Mouse (Mus musculus): ENCODE results near the gene Wdr70.

Wdr70 gene

DNA sequence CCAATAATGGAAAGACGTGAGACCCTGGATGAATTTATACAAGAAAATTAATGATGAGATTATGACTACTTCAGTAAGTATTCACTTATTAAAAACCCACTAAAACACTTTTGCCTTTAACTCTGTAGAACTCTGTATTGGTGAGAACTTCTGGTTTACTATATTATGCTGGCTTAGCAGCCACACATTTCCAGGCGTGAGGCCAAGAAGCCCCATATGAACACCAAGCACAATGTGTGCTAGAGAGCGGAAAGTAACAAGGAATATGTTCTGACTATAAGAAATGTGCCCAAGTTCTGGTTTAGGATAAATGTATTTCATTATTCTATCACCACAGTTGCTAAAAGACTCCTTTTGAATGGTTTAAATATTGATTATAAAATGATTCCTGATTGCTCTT lies 68.4 kb downstream of the Wdr70 start:
- DNase-seq (ENCODE audit: low spot score) = no peak

DNA sequence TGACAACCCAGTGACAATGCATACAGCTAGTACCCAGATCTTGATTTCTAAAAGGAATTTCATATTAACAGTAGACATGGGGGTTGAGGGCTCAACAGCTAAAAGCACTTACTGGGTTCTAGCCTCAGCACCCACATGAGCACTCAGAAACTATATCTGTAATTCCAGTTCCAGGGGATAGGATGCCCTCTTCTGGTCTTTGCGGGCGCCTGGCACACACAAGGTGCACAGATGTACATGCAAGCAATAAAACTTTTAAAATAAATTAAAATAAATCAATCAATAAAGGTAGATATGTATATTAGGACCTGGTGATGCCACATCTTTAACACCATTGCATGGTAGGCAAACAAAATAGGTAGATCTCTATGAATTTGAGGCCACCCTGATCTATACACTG lies 71.5 kb downstream of the Wdr70 start:
- no peak for DNase-seq (ENCODE audit: low spot score)

DNA sequence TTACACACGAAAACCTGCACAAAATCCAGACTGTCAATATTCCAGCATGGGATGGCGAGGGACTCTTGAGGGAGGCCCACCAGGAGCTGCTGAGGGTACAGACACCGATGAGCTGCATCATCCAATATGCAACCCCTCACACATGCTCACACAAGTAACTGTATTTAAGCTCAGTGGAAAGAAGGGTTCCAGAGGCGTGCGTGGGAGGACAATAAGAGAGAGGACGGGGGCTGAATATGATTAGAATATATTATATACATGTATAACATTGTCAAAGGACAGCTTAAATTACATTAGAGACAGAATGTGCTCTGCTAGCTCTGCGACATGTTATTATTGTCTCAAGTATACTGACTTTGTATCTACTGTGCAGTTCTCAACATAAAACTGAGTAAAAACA lies 87.6 kb downstream of the Wdr70 start:
- DNase-seq (ENCODE audit: low spot score) = no peak

DNA sequence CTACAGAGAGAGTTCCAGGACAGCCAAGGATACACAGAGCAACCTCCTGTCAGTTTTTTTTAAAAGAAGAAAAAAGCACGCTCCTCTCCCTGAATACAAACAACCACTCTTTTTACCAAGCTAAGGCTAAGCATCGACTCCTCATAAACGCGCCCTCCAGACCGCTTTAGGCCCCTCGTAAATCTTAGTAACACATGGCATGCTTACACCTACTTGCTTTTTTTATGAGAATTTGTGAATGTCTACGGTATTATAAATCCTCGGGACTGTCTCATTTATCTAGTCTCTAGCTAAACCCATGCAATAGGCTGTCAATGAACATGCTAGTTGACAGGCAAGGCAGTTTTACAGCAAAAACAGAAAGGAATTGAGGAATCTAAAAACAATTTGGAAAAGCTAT lies 91.6 kb downstream of the Wdr70 start:
- no peak for DNase-seq (ENCODE audit: low spot score)

DNA sequence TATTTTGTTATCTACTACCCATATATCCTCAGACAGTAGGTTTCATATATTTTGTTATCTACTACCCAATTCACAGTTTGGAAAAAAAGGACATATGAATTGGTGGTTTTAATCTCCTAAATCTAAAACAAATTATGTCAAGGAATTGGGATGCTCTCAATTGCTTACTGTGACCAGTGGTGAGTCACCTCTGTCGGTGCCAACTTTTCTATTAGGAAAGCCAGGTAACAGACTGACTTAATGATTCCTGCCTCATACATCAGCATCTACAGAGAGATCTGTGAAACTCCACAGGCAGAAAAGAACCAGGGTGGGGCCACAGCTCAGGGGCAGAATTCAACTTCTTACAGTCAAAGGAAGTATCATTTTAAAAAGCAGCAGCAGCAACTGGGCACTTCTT lies 93.0 kb downstream of the Wdr70 start:
- no peak for DNase-seq (ENCODE audit: low spot score)

DNA sequence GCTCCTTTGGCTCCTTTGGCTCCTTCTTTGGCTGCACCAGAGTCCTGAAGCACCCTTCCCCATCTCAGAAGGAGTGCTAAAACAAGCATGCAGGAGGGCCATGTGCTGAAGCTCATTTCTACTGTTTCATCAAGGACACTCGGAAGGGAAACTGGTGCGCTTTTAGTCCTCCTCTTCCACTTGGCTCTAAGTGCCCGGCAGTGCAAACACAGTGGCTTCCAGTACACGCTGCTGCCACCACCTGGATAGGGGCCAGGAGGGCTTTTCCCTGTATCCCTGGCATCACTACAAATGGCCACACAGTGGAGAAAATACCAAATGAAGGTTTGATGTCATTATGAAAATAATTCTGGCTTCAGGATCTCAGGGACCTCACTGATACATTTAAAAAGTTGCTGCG lies 93.5 kb downstream of the Wdr70 start:
- no peak for DNase-seq (ENCODE audit: low spot score)

DNA sequence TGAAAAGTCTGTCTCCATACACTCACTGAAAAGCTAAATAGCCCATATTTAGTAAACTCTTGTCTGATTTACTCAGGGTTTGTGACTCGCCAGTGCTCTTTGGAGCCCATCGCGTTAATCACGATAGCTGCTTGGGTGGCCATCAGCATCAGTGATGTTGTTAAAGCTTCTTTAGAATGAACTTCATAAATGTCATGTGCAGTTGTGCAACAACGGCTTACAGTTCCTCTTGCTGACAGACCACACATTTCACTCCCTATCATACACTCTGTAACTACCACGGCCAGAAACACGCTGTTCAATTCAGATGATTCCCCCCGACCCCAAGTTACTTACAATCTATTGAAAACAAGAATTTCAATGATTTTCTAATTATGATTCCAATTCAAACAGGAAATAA lies 95.2 kb downstream of the Wdr70 start:
- DNase-seq (ENCODE audit: low spot score) = no peak

DNA sequence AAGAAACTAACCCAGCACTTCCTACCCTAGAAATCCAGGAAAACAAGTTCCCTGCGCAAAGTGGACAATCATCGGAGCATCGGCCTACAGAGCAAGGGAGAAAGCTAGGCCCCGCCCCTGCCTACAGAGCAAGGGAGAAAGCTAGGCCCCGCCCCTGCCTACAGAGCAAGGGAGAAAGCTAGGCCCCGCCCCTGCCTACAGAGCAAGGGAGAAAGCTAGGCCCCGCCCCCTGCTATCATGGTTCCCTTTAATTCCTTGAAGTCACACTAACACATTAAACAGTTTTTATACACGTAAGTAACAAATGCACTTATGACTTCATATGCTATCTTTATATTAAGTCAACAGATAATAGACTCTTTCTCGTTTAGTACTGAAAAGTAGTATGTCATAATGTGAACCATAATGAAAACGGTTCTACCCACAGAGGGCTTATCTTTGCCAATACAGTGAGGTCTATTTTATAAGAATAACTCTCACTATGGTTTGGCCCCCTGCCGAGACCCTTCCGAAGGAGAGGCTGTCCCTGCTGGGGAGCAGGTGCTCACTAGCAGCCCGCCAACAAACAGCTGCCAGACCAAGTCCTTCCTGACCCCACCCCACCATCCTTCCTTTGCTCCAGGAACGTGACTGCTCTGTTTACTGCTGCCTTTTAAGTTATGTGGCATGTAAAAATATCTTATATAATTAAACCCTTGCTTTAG lies 100.0 kb downstream of the Wdr70 start:
- DNase-seq (ENCODE audit: low spot score) = no peak

DNA sequence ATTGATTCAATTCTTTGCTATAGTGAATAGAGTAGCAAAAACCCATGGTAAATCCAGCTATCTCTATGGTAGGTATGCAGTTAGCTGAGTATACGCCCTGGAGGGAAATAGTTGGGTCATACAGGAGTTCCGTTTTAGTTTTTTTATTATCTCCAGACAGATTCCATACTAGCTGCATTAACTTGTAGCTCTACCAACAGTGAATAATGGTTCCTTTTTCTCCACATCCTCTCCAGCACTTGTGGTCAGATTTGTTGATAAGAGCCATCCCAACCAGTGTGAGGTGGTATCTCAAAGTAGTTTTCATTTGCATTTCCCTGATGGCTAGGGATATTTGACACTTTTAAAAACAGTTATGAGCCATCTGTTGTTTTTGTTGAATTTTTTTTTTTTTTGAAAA lies 100.9 kb downstream of the Wdr70 start:
- DNase-seq (ENCODE audit: low spot score) = no peak

DNA sequence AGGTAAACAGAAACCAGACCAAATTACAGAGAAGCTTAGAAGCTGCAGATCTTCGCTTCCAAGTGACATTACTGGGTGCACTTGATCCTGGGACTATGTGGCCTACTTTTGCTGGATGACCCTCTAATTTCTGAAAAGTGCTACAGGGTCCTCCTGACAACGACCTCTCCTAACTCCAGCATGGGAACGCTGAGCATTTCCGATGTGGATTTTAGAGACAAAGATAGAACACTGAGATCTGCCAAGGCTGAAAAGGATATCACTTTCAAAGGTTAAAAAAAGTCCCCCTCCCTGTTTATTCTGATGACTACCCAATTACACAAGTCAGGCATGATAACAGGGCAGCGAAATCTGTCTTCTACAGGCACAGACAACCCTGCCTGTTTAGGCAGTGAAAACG lies 105.3 kb downstream of the Wdr70 start:
- DNase-seq (ENCODE audit: low spot score) = no peak

DNA sequence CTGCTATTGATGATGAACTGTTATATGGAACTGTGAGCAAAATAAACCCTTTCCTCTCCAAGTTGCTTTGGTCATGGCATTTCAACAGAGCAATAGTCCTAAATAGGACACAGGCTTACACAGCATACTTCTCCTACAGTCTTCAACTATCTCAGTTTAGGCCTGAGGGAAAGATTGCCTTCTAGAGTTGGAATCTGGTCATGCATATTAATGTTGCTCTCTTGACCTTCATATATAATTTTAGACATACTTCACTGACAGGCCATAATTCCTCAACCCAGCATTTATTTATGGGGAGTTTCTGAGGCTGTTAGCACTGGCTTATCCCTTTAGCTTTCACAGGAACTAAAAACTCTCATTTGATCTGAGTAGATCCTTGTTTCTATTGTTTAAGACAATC lies 108.9 kb downstream of the Wdr70 start:
- DNase-seq (ENCODE audit: low spot score) = no peak

DNA sequence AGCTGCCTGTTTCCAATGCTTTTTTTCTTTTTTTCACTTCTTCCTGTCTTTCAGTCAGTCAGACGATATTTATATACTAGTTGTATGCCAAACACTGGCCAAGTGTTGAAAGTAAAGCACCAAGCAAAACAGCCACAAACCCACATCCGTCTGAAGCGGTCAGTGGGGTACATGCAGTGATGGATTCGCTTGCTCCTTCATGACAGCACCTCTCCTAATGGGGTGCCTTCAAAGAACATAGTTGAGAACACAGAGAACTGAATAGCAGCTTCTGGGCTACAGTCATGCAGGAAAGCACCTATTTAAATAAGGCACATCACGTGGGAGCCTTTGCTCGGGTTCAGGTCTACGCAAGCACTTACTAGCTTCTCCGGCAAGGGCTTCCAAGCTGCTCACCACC lies 111.6 kb downstream of the Wdr70 start:
- no peak for DNase-seq (ENCODE audit: low spot score)

DNA sequence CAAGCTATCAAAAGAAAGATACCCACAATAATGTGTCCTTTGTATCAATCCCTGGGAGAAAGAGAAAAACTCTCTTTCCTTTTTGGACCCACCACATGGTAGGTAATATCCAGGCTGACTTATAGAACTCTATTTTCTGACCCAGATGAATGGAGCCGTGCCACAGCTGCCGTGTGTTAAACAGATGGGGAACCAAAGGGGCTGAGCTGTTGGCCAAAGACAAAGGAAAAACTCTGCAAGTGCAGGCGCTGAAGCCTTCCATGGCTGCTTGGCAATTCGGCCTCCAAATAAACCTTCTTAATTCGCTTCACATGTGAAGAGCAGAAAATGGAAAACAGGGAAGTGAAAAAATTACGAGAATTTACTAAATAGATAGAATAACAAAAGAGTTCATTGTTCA lies 112.7 kb downstream of the Wdr70 start:
- peak; percentile 48 for DNase-seq (ENCODE audit: low spot score)

DNA sequence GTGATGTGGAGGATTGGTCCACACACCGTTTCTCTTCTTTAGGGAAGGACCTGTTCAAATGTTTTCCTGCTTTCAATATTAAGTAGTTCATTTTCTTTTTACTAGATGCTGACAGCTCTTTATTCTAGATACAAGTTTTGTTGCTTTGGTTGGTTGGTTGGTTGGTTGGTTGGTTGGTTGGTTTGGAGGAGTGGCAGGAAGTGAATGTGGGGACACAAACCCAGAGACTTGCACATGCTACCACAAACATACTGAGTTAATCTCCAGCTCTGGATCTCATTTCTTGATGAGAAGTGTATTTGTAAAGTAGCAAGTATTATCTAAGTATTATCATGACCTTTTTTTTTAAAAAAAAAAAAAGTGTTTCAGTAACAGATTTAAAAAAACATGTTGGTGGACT lies 120.4 kb downstream of the Wdr70 start:
- no peak for DNase-seq (ENCODE audit: low spot score)

DNA sequence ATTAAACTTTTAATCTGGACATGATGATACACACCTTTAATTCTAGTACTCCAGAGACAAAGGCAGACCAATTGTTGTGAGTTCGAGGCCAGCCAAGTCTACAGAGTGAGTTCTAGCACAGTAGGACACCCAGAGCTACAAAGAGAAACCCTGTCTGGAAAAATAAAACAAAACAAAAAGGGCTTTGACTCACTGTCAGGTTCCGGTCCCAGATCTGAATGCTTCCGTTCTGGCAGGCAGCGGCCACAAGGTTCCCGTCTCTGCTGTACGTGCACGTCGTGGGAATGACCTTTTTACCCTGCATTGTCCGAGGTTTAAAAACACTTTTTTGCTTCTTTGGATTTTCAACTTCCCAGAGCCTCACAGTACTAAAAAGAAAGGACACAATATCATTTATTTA lies 122.2 kb downstream of the Wdr70 start:
- peak; percentile 16 for DNase-seq (ENCODE audit: low spot score)

DNA sequence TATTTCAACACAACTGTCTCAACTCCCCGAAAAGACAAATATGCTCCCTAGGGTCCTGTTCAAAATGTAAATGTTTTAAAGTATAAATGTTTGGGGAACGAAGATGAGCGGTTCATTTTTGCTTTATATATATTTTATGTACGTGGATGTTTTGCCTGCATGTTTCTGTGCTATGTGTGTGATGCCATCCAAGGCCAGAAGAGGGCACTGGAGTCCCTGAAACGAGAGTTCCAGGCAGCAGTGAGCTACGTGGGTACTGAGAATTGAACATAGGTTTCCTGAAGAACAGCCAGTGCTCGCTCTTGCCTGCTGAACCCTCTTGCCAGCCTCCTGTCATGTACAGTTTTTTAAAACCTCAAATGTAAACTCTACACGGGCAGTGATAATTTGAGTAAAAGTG lies 124.6 kb downstream of the Wdr70 start:
- no peak for DNase-seq (ENCODE audit: low spot score)

DNA sequence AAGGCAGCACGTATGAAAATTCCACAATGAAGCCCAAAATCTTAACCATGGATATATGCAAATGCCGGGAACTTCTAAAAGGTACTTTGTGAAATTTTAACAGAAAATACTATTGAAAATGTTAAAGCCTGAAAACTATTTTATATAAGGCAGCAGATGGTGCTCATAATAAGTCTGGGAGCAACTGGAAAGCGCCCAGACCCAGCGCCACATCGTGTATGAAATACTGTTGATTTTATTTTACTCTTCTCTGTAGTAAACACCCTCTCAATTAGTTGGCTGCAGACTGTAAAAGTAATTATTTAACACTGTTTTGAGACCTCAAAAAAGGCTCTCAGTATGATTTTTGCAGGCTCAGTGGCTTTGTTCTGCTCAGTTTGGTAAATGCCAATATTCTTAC lies 126.5 kb downstream of the Wdr70 start:
- DNase-seq (ENCODE audit: low spot score) = no peak

DNA sequence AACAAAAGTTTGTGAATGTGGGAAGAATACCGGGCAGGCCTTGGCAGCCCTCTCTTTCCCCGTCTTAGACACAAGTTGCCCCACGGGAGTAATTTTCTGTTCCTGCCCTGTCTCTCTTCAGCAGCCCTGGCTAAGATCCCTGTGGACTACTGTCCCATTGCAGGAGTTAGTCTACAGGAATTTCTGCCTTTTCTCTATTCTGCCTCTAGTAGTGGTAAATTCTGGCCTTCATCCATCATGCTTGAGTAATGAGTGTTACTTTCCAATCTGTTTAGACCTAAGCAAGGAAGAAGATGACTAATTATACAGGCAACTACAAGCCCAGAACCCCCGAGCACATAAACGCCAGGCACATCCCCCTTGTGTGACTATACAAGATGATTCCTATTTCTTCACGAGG lies 136.2 kb downstream of the Wdr70 start:
- DNase-seq (ENCODE audit: low spot score) = no peak

DNA sequence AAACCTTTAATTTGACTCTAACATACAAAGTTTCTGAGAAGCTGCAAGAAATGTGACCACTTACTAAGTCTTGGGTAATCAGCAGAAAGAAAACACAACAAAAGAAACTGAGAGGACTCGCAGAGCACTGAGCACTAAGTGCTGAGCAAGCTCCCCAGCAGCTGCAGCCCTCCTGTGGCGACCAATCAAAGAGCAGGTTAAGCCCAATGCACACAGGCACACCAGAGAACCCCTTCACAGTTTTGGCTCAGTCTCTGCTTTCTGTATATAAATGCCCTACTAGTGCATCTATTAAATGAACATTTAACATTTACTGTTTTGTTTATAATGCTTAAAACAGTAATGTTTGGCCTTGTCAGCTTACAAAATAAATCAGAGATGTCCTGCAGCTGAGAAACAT lies 137.5 kb downstream of the Wdr70 start:
- DNase-seq (ENCODE audit: low spot score) = no peak

DNA sequence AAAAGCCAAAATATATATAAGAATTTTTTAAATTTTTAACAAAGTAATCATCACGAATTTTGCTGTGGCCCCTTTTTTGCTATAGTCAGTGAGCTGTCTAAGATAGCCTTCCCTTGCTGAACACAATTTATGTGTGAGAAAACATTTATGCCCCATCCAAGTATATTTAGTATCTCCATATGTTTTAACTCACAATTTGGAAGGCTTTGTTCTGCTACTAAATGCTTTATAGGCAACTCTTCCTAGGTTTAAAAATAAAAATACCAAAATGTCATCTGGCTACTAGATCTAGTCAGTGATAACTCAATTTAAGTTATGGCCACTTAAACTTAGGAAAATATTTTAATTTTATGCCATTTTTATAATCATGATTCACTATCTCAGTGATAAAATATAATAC lies 142.1 kb downstream of the Wdr70 start:
- no peak for DNase-seq (ENCODE audit: low spot score)

DNA sequence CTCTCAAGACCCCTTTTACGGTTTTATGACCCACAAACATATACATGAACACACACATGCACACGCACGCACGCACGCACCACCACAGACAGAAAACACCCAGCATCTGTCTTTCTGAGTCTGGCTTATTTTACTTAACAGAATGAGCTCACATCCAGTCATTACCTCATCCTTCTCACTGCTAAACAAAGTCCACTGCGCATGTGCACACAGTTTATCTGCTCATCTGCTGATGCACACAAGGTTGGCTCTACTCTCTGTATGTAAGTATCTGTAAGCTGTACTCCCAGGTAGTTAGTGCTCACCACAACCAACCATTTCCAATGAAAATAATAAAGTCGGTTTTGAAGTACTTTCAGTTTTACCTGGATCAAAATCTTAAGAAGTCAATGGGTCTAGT lies 148.4 kb downstream of the Wdr70 start:
- DNase-seq (ENCODE audit: low spot score) = no peak

DNA sequence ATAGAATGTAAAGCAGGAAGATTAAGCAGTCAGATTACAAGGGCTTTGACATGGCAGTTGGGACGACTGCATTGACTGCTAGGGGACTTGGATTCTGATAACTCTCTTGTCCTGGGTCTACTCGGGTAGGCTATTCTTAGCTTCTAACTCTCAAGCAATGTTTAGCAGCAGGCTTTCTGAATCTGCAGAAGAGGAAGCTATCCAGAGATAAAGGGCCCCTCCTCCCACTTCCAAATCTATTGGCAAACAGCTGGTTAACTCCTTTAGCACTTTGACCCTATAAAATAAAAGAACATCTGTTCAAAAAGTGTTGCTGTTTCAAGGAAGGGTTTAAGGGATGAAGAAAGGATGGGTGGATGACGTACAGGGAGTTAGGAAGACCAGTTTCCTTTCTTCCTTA lies 157.3 kb downstream of the Wdr70 start:
- no peak for DNase-seq (ENCODE audit: low spot score)

DNA sequence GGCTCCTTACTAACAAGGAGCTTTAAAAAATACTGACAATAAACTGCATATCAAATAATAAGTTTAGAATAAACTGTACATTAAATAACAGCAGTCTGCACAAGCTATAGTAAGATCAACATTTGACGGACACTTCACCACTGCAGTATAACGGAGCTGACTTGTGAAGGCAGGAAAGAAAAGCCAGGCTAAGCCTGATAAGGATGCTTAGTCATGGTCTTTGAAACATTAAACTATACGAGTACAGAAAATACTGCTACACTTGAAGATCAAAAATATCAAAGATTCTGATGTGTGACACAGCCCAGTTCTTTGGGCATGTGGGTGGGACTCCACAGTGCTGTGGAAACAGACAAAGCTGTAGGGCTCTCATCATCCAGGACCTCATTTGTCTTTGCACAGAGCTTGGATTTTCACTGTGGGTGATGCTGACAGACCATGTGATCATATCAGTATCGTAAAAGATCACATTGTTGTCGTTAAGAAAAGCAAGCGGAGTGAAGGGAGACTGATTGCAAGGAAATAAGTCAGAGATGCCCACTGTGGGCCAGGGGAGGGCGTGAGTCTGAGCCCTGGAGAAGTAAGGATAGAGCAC lies 163.3 kb downstream of the Wdr70 start:
- no peak for DNase-seq (ENCODE audit: low spot score)

DNA sequence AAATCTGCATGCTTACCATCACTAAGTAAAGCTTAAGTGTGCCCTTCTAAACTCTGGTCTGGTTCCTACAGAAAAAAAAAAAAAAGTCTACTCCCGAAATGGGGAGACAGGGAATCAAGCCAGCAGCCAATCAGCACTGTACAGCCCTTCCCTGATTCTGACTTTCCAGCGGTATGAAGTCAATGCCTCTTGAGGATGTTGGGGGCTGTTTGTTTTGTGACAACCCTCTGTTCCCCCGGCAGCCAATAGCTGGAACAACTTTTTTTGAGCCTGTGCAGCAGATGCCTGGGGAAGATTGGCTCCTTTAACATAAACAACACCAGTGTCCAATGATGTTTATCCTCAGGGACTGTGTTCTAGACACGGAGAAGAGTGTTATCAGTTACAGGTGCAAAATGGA lies 164.4 kb downstream of the Wdr70 start:
- no peak for DNase-seq (ENCODE audit: low spot score)
